Mouse (Mus musculus): Measurements from ENCODE around the gene Vac14.

GRCm38 (mm10) chr8:110731346-110731859, 113.0 kb downstream of the Vac14 start:
- TF ChIP-seq POLR2A (IDR thresholded peaks at IDR 0.05; ENCODE audit: insufficient read length, low read depth) (peak; percentile 34), MYOD1 (IDR thresholded peaks at IDR 0.05; ENCODE audit: control insufficient read depth in 1 of 3, insufficient read length in 2 of 3, low read depth in 2 of 3) (no peak), MAX (IDR thresholded peaks at IDR 0.05; ENCODE audit: low read depth) (no peak), CEBPB (IDR thresholded peaks at IDR 0.05; ENCODE audit: insufficient read depth, poor library complexity, severe bottlenecking) (no peak), USF1 (IDR thresholded peaks at IDR 0.05; ENCODE audit: low read depth) (no peak), TCF12 (IDR thresholded peaks at IDR 0.05; ENCODE audit: insufficient read depth, poor library complexity, severe bottlenecking) (no peak), POLR2AphosphoS2 (IDR thresholded peaks at IDR 0.05; ENCODE audit: insufficient read length, low read depth) (peak; percentile 49)

All from myocyte (in vitro differentiated cells).